Mouse (Mus musculus): ENCODE results near the gene Tifa.

GRCm38 (mm10) chr3:127749981-127750562 lies 39.5 kb upstream of the Tifa start:
- TF ChIP-seq CTCF (IDR thresholded peaks at IDR 0.05; ENCODE audit: extremely low read depth, insufficient read depth, low read length) (no peak), POLR2A (IDR thresholded peaks at IDR 0.05; ENCODE audit: extremely low read depth, insufficient read depth, low read length) (no peak)
